Mouse (Mus musculus): ENCODE data around the gene AI182371. TPM values are rescaled to one million over a fixed set of nuclear protein-coding genes. Genes with fewer than 3 reads are reported as not detected.

Gene AI182371
- polyA plus RNA-seq, 1 experiment from 2014 or later: 0.22 TPM

GRCm38 (mm10) chr2:35066525-35067082 lies 34.7 kb downstream of the AI182371 start:
- H3K27me3 ChIP-seq: no peaks in the 10 kb centered on the region
- no peak overlapping the region for H3K4me3 ChIP-seq (replicated peaks)

GRCm38 (mm10) chr2:35063333-35064030 lies 37.9 kb downstream of the AI182371 start:
- H3K36me3 ChIP-seq: no peaks in the 10 kb centered on the region
- H3K9me3 ChIP-seq: no peaks in the 10 kb centered on the region
- no peak overlapping the region for H3K4me2 ChIP-seq (replicated peaks)
- ATAC-seq: no peak
- H3K27me3 ChIP-seq: no peaks in the 10 kb centered on the region
- WGBS: 96% methylated on average over 6 of the region's 6 CpGs
- H3K4me3 ChIP-seq (replicated peaks): no peak overlapping the region
- H3K27ac ChIP-seq: no peak overlapping the region
- H3K9ac ChIP-seq (replicated peaks): no peak overlapping the region
- H3K4me1 ChIP-seq (replicated peaks): no peaks in the 10 kb centered on the region

More at GRCm38 (mm10) chr2:35066525-35067082, 34.7 kb downstream of the AI182371 start:
- no peak for ATAC-seq
- Histone ChIP-seq H3K4me2 (replicated peaks) (no peak overlapping the region), H3K9ac (replicated peaks) (no peak overlapping the region), H3K36me3 (no peaks in the 10 kb centered on the region), H3K4me1 (replicated peaks) (no peaks in the 10 kb centered on the region), H3K9me3 (no peaks in the 10 kb centered on the region), H3K27ac (no peak overlapping the region)
- whole genome bisulfite sequencing: 91% methylated on average over 13 of the region's 13 CpGs

- Histone ChIP-seq H3K4me3 (replicated peaks) (no peak within 1 kb of the TSS), H3K27ac (no peak within 1 kb of the TSS), H3K27me3 (no peaks in the 10 kb centered on the region), H3K9me3 (no peaks in the 10 kb centered on the region), H3K36me3 (no peaks in the 10 kb centered on the region), H3K9ac (replicated peaks) (no peak within 1 kb of the TSS), H3K4me2 (replicated peaks) (no peak within 1 kb of the TSS), H3K4me1 (replicated peaks) (no peaks in the 10 kb centered on the region)
- WGBS: 85% methylated on average over 5 of the region's 5 CpGs
- ATAC-seq: no peak
These were observed 40.0 kb downstream of the AI182371 start, which contains the start of gene Hc for GRCm38 (mm10) chr2:35061338-35061737. TSS of gene Hc (minus strand) at chr2:35061438.

- no peak overlapping the region for H3K4me2 ChIP-seq (replicated peaks)
- no peaks in the 10 kb centered on the region for H3K4me1 ChIP-seq (replicated peaks)
- ATAC-seq: no peak
- 82% methylated on average over 6 of the region's 6 CpGs for WGBS
- H3K9ac ChIP-seq (replicated peaks): no peak overlapping the region
- H3K27ac ChIP-seq: no peak overlapping the region
- H3K4me3 ChIP-seq (replicated peaks): no peak overlapping the region
- H3K27me3 ChIP-seq: no peaks in the 10 kb centered on the region
- no peaks in the 10 kb centered on the region for H3K36me3 ChIP-seq
- no peaks in the 10 kb centered on the region for H3K9me3 ChIP-seq
These were observed 40.4 kb downstream of the AI182371 start for GRCm38 (mm10) chr2:35060897-35061296.

- H3K9me3 ChIP-seq: no peaks in the 10 kb centered on the region
- no peak overlapping the region for H3K4me3 ChIP-seq (replicated peaks)
- no peaks in the 10 kb centered on the region for H3K36me3 ChIP-seq
- H3K4me2 ChIP-seq (replicated peaks): no peak overlapping the region
- no peak for ATAC-seq
- no peak overlapping the region for H3K9ac ChIP-seq (replicated peaks)
- WGBS: 97% methylated on average over 5 of the region's 5 CpGs
- H3K27me3 ChIP-seq: no peaks in the 10 kb centered on the region
- H3K27ac ChIP-seq: no peak overlapping the region
- no peaks in the 10 kb centered on the region for H3K4me1 ChIP-seq (replicated peaks)
These were observed 41.1 kb downstream of the AI182371 start for GRCm38 (mm10) chr2:35060256-35060655.

- Histone ChIP-seq H3K36me3 (no peaks in the 10 kb centered on the region), H3K4me2 (replicated peaks) (no peak overlapping the region), H3K4me3 (replicated peaks) (no peak overlapping the region), H3K27me3 (no peaks in the 10 kb centered on the region), H3K4me1 (replicated peaks) (no peaks in the 10 kb centered on the region), H3K27ac (no peak overlapping the region), H3K9ac (replicated peaks) (no peak overlapping the region), H3K9me3 (no peaks in the 10 kb centered on the region)
- no peak for ATAC-seq
- 81% methylated on average over 2 of the region's 2 CpGs for WGBS
These were observed 43.0 kb downstream of the AI182371 start for GRCm38 (mm10) chr2:35058325-35058724.

- Histone ChIP-seq H3K27me3 (no peaks in the 10 kb centered on the region), H3K27ac (no peak overlapping the region), H3K9me3 (no peaks in the 10 kb centered on the region), H3K4me3 (replicated peaks) (no peak overlapping the region), H3K4me2 (replicated peaks) (no peak overlapping the region), H3K9ac (replicated peaks) (no peak overlapping the region), H3K36me3 (no peaks in the 10 kb centered on the region), H3K4me1 (replicated peaks) (no peaks in the 10 kb centered on the region)
- WGBS: 92% methylated on average over 11 of the region's 11 CpGs
- no peak for ATAC-seq
These were observed 44.1 kb downstream of the AI182371 start for GRCm38 (mm10) chr2:35057243-35057642.

GRCm38 (mm10) chr2:35048851-35049250 lies 52.5 kb downstream of the AI182371 start:
- H3K4me3 ChIP-seq (replicated peaks): no peak overlapping the region
- H3K27ac ChIP-seq: no peak overlapping the region
- no peaks in the 10 kb centered on the region for H3K36me3 ChIP-seq
- no peak for ATAC-seq
- H3K9ac ChIP-seq (replicated peaks): no peak overlapping the region
- no peaks in the 10 kb centered on the region for H3K4me1 ChIP-seq (replicated peaks)
- H3K4me2 ChIP-seq (replicated peaks): no peak overlapping the region
- no peaks in the 10 kb centered on the region for H3K9me3 ChIP-seq
- no peaks in the 10 kb centered on the region for H3K27me3 ChIP-seq
- 43% methylated on average over 5 of the region's 5 CpGs for WGBS

- Histone ChIP-seq H3K4me3 (replicated peaks) (no peak overlapping the region), H3K4me1 (replicated peaks) (no peaks in the 10 kb centered on the region), H3K9ac (replicated peaks) (no peak overlapping the region), H3K27ac (no peak overlapping the region), H3K27me3 (no peaks in the 10 kb centered on the region), H3K9me3 (0 out of 2 replicates have a peak, but pooled peaks cover 5% of the 10 kb centered on the region), H3K4me2 (replicated peaks) (no peak overlapping the region), H3K36me3 (no peaks in the 10 kb centered on the region)
- no peak for ATAC-seq
- WGBS: 76% methylated on average over 2 of the region's 2 CpGs
These were observed 56.4 kb downstream of the AI182371 start for GRCm38 (mm10) chr2:35044956-35045355.

- no peak for ATAC-seq
- Histone ChIP-seq H3K9ac (replicated peaks) (no peak overlapping the region), H3K4me2 (replicated peaks) (no peak overlapping the region), H3K9me3 (0 out of 2 replicates have a peak, but pooled peaks cover 5% of the 10 kb centered on the region), H3K4me1 (replicated peaks) (no peaks in the 10 kb centered on the region), H3K36me3 (no peaks in the 10 kb centered on the region), H3K27me3 (no peaks in the 10 kb centered on the region), H3K27ac (no peak overlapping the region), H3K4me3 (replicated peaks) (no peak overlapping the region)
- 91% methylated on average over 9 of the region's 9 CpGs for WGBS
These were observed 62.6 kb downstream of the AI182371 start for GRCm38 (mm10) chr2:35038580-35039375.
